Mouse (Mus musculus) bone marrow macrophage, adult 2 months (primary cell): Measurements from ENCODE around the gene Fbxo6. TPM values are rescaled to one million over a fixed set of nuclear protein-coding genes. Genes with fewer than 3 reads are reported as not detected.

Experiments
- H3K27ac ChIP-seq: 2 replicates; pipeline ENCODE4 v1.5.1; 2012; ENCODE audit warnings: low read depth, low read length; ENCODE audit not compliant: insufficient read depth
- H3K4me1 ChIP-seq: 2 replicates; pipeline ENCODE4 v1.6.1; 2012; ENCODE audit warnings: low read length; ENCODE audit not compliant: control insufficient read depth, insufficient read depth
- H3K4me3 ChIP-seq: 2 replicates; pipeline ENCODE4 v1.5.1; 2012; ENCODE audit warnings: mild to moderate bottlenecking, low read length, moderate library complexity; ENCODE audit not compliant: insufficient read depth
- CTCF ChIP-seq: IDR thresholded peaks from 2 replicates; pipeline ENCODE4 v1.5.1; 2012; ENCODE audit warnings: low read depth, mild to moderate bottlenecking, low read length, moderate library complexity
- POLR2A ChIP-seq: IDR thresholded peaks from 2 replicates; pipeline ENCODE4 v1.6.1; 2012; ENCODE audit warnings: mild to moderate bottlenecking, low read depth, low read length, borderline replicate concordance
- polyA plus RNA-seq: library from polyadenylated mRNA; stranded (reverse); fragments of >200 nt; gene quantifications from 2 replicates; pipeline ENCODE4 v1.2.4, GENCODE M21; 2012; ENCODE audit not compliant: missing spikeins, insufficient read depth, insufficient read length

Fbxo6 gene
- polyA plus RNA-seq, 1 experiment: 37.8 TPM

GRCm38 (mm10) chr4:148147714-148148113 is 4.2 kb downstream of the Fbxo6 start:
- Histone ChIP-seq H3K27ac (no peak overlapping the region), H3K4me1 (peaks cover 7% of the 10 kb centered on the region), H3K4me3 (no peak overlapping the region)
- TF ChIP-seq CTCF (no peak), POLR2A (no peak)

DNA sequence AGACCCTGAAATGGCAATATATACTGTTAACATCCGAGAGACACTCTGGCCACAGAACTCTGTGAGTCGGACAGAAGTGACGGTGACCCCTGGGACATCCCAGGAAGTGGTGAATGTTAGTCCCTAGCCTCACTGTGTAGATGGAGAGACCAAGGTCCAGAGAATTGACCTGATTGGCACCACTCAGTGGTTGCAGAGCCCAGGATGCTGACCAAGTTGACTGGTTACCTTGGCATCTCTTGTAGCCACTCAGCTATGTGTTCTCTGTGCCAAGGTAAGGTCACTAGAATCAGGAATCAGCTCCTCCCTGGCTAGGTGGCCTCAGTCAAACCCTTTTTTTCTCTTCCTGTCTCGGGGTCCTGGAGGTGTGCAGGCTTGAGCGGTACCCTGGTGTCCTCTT is 8.2 kb downstream of the Fbxo6 start:
- TF ChIP-seq POLR2A (no peak), CTCF (no peak)
- Histone ChIP-seq H3K4me3 (no peak overlapping the region), H3K4me1 (peaks cover 3% of the 10 kb centered on the region), H3K27ac (no peak overlapping the region)

- peak; percentile 79 for TF ChIP-seq CTCF
- no peak for TF ChIP-seq POLR2A
- peak overlapping the region; percentile 75 for H3K4me3 ChIP-seq
- peak overlapping the region; percentile 29; the same call in 1 of the 2 replicates for H3K27ac ChIP-seq
- H3K4me1 ChIP-seq: peaks cover 3% of the 10 kb centered on the region
These were observed 11.6 kb downstream of the Fbxo6 start for GRCm38 (mm10) chr4:148140098-148141011.

DNA sequence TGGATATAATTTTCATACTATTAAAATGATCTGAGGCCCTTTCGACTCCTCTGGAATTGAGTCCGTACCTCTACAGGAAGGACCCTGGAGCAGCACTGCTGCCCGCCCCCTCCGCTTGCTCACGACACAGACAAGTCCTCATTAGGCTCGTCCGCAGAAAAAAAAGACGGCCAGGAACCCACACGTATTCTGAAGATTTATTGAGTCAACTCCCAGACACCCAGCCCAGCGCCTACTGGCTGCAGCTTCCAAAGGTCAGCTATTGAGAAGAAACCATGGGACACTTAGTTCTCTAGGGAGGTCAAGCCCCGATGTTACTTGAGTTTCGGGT is 12.2 kb downstream of the Fbxo6 start:
- H3K27ac ChIP-seq: no peak overlapping the region
- no peak for TF ChIP-seq CTCF
- TF ChIP-seq POLR2A: no peak

GRCm38 (mm10) chr4:148137503-148137902 is 14.4 kb downstream of the Fbxo6 start:
- TF ChIP-seq POLR2A: no peak
- TF ChIP-seq CTCF: no peak
- H3K4me3 ChIP-seq: no peak overlapping the region

More for the DNA sequence above, 12.2 kb downstream of the Fbxo6 start:
- Histone ChIP-seq H3K4me3 (peak overlapping the region; percentile 75), H3K4me1 (peaks cover 3% of the 10 kb centered on the region)

DNA sequence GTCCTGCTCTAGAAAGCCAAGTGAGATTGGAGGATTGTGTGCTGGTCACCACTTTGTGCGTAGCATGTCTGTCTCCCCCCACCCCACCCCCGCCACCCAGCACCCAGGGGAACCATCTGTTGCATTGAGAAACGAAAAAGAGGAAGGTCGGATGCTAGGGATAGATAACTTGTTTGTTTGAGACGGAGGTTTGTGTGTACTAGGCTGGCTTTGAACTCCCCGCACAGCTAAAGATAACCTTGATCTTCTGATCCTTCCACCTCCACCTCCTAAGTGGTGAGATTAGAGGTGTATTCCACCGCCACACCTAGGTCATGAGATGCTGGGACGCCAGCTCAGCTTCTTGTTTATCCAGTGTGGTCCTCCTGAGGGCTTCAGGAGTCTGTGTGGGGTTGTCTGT is 17.0 kb downstream of the Fbxo6 start:
- TF ChIP-seq CTCF (no peak), POLR2A (no peak)
- Histone ChIP-seq H3K4me1 (peaks cover 3% of the 10 kb centered on the region), H3K4me3 (no peak overlapping the region), H3K27ac (no peak overlapping the region)

More at GRCm38 (mm10) chr4:148137503-148137902, 14.4 kb downstream of the Fbxo6 start:
- Histone ChIP-seq H3K4me1 (peaks cover 3% of the 10 kb centered on the region), H3K27ac (no peak overlapping the region)

GRCm38 (mm10) chr4:148131497-148132081 is 20.4 kb downstream of the Fbxo6 start:
- TF ChIP-seq POLR2A: no peak
- no peak for TF ChIP-seq CTCF
- no peak overlapping the region for H3K27ac ChIP-seq
- H3K4me3 ChIP-seq: no peak overlapping the region
- peaks cover 9% of the 10 kb centered on the region for H3K4me1 ChIP-seq

- TF ChIP-seq CTCF (no peak), POLR2A (no peak)
- H3K4me1 ChIP-seq: peaks cover 9% of the 10 kb centered on the region
- no peak within 1 kb of the TSS for H3K27ac ChIP-seq
- no peak within 1 kb of the TSS for H3K4me3 ChIP-seq
These were observed 21.2 kb downstream of the Fbxo6 start, which contains the start of gene Draxin for GRCm38 (mm10) chr4:148130561-148131413. Draxin (minus strand) TSS chr4:148130698.

DNA sequence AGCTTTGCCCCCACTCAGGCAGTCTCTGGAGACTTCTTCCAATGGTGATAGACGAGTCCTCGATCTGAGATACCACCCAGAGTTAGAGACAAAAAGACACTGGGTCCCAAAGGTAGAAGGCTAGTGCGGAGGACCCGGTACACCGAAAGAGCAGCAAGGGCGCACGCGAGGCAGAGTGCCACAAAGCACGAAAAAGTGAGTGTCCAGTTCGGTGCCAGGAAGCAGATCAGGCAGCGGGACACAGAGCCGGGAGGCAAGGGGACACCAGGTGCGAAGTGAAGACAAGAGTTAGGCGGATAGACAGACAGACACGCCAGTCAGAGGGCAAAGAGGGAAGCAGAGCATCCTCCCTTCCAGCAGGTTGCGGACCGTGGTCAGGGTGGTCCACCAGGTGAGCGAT is 21.8 kb downstream of the Fbxo6 start, which contains the start of gene Mad2l2:
Gene Mad2l2 (plus strand): TSS at position 252 of the 400 bp plus-strand sequence.
- Histone ChIP-seq H3K4me1 (peaks cover 9% of the 10 kb centered on the region), H3K4me3 (no peak within 1 kb of the TSS), H3K27ac (no peak within 1 kb of the TSS)
- TF ChIP-seq CTCF: no peak
- no peak for TF ChIP-seq POLR2A
